Mouse (Mus musculus) adrenal gland, adult 8-10 months (tissue): ENCODE data around the gene Timp4. TPM values are rescaled to one million over a fixed set of nuclear protein-coding genes. Genes with fewer than 3 reads are reported as not detected.

Source experiments
- DNase-seq: peaks from one replicate; pipeline ENCODE4 v3.0.0; 2022
- total RNA-seq, 4 experiments: library from RNA; stranded (reverse); gene quantifications; 2 replicates each; pipeline ENCODE4 v1.2.4; 2022

The Timp4 gene
- total RNA-seq, result 10 to 100 TPM in 1 of 4 experiments, 1 to 10 TPM in 2, under 1 TPM in 1; 0.94 to 11.5 (median 2.9) TPM

DNA sequence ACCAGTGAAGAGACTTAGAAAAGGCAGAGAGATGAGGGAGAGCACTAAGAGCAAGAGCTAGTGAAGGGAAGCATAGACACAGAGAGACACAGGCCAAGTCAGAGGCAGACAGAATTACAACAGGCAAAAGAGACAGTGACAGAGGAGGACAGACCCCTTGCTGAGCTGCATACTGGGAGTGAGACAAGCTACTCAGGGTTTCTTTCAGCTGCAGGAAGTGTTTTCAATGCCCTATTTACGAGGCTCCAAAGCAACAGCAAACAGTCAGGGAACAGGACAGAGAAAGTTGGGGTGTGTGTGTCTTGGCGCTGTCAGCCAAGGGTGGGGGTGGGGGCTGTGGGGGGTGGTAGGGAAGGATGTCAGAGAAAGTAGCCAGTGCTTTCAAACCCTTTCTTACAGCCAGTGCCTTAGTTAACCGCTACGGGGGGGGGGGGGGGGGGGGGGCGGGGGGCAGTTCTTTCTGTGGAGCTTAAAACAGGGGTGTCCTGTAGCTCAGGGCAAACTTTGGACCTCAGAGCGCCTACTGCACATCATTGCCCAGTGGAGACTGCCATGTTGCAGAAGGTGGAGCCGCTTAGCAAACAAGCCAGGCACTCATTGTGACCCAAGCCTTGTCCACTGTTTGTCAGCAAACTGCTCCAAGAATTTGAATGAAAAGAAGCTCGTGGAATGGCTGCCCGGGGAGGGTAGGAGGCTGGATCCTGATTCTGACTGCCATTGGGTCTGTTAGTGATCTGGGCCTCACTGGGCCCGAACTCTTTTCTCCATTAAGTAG is at the start of gene Timp4:
Timp4 (minus strand) TSS at position 107 of the 775 bp plus-strand sequence.
- DNase-seq, result no peak

DNA sequence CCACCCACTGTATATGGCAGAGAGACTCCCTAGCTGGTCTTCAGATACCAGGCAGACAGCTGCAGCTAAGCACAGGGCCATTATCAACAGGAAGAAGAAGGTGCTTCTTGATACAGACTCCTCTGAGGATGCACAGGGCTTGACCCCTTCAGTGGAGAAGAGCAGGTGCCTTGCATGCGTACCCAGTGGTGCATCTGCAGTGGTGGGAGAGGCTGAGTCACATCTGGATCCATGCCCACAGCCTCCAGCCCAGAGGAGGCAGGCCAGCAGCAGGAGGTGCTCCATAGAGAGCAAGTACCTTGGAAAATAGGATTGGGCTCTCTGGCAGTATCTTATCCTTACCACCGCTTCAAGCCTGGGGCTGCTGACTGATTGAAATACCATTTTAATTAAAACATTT is 41.9 kb upstream of the Timp4 start:
- DNase-seq, result no peak

DNA sequence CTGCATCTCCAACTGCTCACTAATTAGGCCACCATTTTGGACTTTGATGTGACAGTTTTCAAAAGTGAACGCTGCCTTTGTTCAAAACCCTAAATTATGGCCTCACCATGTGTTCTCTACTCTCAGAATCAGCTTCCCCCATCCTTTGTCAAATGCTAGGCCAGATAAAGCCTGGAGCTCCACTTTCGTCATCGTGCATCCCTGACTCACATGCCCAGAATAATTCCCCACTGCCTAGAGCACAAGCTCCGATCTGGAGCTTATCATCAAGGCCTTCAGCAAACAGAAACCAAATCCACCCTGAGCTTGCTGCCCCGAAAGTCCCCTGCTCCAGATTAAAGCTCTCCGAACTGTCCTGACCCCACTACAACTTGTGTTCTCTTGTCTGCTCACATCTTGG is 40.6 kb upstream of the Timp4 start:
- no peak for DNase-seq

DNA sequence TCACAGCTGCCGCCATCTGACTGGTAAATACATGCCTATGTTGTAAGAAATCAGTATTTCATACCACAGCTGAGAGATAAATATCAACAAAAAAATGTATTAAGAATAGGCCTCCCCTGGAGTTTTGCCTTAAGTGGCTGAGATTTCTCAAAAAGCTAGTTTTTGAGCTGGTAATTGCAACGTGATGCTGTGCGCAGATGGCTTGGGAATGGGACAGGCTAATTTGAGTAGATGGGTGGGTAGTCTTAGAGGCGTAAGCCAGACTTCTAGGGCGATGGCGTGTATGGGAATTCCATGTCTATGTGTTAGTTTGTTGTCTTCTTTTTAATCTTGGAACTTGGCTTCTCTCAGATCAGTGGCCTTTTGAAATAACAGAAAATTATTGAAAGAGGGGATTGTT is 39.8 kb upstream of the Timp4 start:
- no peak for DNase-seq

DNA sequence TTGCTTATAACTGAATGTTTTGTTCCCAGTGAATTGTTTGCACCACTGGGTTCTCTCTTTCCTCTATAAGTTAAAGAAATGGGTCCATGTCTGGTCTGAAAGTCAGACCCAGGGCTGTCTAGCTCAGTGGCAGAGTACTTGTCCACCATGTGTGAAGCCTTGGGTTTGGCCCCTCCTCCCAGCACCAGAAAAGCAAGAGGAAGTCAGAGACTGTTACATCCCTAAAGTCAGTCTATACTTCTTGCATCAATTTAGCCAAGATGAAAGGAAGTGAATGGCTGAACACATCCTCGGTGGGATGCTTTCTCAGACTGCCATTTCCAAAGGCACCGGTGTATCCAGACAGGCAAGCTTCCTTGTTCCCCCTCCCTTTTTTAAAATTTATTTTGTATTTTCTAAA is 39.1 kb upstream of the Timp4 start:
- no peak for DNase-seq

DNA sequence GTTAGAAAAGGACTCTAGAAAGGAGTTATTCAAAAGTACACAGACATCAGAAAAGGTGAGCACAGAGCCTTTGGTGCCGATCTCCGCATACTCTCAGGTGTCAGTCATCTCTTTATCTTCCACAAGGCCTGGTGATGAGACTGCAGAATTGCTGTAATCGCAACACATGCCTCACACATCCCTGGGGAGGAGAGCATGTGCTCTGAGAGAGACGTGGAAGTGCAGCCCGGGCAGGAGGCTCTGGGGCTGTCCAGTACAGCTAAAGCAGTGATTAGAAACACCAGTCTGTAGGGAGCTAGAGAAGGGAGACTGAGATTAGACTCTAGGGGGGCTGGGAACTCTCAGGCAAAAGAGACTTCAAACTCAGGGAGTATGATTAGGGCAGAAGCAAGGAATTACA is 38.6 kb upstream of the Timp4 start:
- DNase-seq, result no peak

DNA sequence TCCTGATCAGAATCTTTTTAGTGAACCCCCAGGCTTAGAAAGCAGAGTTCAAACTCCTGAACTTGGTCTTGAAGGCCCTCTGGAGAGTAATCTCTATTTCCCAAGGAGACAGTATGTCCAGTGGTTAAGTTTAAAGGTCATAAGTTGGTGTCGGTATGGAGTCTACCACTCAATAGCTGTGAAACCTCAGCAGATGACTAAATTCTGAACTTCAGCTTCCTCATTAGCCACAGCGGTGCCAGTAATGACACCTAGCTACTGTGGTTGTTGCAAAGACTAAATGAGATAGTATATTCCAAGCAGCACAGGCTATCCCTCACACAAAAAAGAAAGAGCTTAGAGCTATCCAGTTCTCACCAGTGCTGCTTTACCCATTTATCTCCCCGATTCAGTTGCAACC is 36.2 kb upstream of the Timp4 start:
- no peak for DNase-seq

DNA sequence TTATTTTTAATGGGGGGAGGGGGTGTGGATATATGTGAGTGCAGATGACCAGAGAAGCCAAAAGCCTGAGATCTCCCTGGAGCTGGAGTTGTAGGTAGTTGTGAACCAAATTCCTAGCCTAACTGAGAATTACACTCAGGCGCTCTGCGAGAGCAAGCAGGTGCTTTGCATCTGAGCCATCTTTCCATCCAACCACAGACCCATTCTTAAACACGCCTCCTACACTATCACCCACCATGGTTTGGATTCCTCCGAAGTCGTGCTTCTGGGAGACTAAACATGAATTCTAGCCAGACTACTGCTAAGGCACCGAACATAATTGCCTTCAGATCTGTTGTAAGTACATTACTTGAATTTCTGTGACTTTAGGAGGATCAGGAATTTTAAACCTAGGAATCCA is 34.4 kb upstream of the Timp4 start:
- DNase-seq, result no peak

DNA sequence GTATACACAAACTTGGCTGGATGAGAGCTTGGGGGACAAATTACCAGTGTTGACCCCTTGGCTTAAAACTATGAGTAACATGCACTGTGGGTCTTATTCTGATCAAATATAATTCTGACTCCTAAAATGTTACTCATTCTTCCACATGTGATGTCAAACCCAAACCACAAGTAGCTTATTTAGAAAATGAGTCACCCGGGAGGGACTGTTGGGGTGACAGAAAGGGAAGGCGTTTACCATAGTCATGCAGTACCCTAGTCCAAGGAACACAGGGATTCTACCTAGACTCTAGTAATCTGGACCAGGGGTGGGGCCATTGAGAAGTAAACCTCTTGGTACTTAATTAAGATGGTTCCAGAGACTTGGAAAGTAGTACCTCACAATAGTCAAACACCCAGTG is 32.1 kb upstream of the Timp4 start:
- DNase-seq, result no peak

DNA sequence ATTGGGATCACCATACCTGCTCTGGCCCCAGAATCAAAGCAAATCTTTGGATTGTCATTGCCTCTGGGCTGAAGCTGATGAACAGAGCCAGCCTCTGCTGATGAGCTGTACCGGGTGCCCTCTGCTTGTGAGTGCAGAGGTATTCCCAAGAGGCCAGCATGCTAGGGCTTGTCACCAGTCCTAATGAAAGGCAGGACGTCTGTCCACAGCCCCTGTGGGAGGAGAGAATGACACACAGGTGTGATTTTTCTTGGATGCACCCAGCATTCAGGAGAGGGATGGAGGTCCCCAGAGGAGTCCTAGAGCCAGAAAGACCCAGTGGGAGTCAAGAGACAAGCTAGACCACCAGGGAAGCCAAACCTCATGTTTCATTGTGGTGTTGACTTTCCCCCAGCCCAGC is 27.6 kb upstream of the Timp4 start:
- DNase-seq, result no peak

DNA sequence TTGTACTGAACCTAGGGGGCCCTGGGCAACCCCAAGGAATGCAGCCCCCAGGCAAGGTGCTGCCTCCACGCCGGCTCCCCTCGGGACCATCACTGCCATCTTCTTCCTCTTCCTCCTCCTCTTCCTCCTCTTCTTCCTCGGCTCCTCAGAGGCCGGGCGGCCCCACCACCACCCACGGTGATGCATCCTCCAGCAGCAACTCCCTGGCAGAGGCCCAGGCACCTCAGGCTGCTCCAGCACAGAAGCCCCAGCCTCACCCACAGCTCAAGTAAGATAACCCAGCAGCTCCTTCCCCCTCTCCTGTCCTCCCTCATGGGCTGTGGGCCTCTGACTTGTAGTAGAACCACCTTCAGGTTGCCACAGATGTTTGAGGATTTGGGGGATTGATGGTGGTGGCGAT is 26.1 kb upstream of the Timp4 start:
- DNase-seq, result no peak

DNA sequence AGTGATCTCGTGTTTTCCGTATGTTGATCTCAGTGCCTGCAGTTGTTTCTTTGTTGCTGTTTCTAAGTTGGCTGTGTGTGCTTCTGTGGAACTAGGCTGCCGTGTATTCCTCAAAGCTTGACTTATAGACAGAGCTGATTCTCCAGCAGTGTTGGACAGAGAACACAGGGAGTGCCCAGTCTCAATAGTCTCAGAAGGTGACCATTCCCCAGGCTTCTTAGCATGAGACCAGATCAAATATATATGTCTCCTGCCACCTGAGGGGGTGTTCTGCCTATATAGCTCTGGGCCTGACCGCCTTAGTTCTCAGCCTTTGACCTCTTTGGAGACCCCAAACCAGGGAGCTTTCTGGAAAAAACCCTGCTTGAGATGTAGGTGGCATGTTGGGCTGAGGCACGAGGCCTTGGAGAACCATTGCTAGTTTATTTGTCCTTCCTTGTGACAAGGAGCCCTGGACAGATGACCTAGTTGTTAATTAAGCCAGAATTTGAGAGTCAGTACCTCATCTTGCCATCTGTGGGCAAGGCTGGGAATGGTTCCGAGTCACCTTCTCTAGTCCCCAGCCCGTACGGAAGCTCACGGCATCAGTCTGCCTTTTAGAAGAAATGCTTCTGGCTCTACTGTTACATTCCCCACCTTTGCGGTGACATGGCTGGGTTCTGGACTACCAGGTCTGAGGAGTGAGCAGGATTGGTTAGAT is 23.3 kb upstream of the Timp4 start:
- DNase-seq, result no peak

DNA sequence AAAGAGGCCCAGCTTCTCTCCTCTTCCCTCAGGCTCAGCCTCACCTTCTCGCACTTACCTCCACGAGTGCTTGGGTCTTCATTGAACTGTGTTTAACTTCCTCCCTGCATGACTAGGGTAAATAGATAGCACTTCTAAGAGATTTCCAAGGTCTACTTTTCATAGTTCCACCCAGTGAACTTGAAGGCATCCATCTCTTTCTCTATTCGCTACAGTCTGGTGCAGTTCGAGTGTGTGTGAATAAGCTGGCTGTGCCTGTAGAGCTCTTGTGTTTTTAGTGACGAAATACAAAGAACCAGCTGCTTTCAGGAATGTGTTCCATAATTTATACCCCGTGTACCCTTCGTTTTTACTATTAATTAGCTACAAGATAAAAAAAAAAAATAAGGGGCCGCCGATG is 22.7 kb upstream of the Timp4 start:
- DNase-seq, result no peak

DNA sequence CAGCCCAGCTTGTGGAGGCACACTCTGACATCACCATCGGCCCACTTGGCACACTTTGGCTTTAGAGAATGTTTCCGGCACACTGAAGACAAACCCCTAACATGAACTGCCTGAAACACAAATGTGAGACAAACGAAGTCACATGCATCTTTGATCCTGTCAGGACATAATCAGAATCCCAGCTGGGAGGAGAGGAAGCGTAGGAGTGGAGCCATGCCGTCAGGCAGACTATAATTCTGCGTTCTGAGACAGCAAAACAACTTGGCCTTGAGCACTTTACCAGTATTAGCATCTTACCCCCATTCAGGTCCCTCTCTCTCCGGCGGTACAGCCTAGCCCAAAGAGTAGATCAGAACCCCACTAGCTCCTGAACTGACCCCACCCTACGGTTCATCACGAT is 21.3 kb upstream of the Timp4 start:
- DNase-seq, result no peak

DNA sequence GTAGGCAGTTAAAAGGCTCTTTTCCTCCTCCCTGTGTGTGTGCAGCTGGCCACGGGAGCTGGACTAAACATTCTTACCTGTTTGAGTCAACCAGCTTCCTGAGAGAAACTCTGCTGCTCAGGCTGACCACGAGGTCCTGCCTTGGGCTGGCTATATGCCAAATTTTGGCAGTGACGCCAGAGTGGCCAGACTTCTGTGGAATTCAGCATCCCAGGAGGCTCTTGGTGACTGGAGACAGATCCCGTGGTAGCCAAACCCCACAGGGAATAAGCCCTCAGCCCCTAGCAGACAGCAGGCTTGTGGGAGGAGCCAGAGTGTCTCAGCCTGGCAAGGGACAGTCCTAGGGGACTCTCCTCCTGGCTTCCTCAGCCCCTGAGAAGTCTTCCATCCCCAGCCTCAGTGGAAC is 19.9 kb upstream of the Timp4 start:
- no peak for DNase-seq

DNA sequence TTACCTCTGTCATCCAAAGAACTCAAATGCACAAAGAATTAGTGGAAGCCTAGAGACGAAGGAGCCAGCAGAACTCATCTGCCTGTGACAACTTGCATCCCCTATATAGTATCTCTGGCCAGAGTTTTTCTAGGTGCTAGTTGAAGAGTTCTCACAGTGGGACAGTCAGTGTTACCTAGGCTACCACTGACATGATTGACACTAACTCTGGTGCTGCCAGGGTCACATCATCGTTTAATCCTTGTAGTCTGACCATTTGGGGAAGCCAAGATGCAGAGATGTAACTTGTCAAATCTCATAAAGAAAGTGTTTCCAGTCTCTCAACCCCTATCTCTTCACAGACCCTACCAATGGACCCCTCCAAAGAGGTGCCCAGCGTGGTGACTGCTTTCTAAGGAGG is 19.3 kb upstream of the Timp4 start:
- DNase-seq, result no peak

DNA sequence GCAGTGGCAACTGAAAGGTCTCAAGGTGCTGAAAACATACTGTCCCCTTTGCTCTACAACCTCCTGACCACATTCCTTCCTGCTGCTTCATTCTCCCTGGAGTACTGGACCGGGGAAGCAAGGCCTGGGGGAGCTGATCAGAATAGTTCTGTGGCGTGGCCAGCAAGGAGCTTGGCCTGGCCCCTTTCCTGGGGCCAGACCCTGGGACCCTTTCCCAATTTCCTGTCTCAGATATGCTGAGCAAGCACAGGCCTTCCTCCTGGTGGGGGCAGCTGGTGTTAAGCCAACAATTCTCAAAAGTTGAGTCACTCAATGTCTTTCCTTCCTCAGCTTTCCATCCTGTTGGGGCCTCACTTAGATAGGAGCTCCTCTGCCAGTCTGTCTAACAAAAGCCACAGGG is 18.1 kb upstream of the Timp4 start:
- no peak for DNase-seq

DNA sequence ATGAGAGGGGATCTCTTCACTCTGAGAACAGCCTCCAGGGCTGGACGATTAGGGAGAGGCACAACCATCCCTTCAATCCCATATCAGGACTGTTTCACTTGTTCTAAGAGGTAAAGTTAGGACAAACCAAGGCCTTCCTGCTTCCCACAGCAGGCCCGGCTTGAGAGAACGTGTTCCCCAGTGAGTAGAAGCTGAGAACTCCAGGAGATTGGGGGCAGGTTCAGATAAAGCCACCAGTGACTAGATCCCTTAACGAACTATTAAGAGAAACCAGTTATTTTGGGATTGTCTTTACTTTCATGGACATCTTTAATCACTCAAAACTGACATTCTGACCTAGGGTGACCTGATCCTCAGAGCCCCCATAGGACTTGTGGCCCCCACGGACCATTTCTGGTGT is 17.6 kb upstream of the Timp4 start:
- DNase-seq, result no peak

DNA sequence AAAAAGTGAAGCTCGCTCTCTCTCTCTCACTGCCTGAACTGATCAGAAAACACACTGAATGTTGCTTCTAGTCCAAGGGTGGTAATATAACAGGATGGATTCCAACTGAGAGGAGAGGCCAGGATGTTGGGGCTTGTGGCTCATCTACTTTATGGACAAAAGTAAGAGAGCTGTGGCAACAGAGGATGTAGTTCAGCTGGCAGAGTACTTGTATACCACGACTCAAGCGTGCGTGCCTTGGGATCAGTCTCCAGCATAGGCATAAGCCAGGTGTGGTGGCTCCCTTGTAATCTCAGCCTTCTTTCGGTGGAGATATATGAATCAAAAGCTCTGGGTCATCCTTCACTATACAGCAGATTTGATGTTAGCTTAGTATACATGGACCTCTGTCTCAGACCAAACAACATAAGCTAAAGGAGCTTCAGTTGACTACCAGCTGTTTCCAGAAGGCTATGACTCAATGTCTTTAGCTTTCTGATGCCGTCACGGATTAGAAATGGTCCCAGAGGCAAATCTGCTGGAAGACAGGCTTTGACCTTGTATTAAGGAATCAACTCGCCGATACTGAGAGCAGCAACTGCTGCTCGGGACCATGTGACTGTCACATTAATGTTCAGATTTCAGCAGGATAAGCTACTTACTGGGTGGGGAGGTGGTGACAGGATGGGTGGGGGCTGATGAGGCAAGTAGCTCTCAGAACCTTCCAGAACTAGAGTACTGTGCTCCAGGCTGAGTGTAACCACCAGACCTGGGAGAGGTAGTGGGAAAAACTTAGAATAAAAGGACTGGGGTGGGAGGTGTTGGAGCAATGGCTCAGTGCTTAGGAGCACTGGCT is 16.8 kb upstream of the Timp4 start:
- DNase-seq, result no peak

DNA sequence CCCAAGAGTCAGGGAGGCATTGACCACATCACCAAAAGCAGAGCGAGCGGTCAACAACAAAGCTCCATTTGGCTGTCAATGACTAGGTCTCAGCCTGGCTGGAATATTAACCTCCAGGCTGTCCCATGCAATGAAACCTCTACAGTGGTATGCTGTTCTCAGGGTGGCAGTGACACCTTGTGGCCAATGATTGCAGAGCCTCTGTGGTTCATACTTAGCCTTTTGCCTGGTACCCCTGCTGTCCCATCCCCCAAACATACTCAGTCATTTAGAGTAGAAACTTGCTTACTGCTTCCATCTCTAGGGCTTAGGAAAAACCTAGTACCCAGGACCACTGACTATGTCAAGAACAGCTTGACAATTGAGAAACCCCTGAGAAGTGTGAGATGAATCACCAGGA is 15.9 kb upstream of the Timp4 start:
- peak; percentile 65 for DNase-seq

DNA sequence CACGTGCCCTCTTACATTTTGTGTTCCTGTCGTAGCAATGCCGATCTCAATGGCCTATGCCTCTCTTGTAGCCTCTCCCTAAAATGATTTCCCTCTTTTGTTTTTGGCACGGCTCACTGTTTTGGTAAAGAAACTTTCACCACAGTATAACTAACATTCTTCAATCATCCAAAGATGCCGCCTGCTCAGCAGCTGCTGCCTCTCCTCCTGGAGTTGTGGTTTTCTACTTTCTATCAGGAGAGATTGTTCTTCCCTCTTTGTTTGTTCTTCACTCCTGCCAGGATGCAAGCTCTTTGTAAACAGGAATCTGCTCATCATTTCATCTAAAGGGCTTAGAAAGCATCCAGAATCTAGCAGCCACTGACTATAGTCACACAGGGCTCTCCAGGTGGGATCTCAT is 14.8 kb upstream of the Timp4 start:
- no peak for DNase-seq

DNA sequence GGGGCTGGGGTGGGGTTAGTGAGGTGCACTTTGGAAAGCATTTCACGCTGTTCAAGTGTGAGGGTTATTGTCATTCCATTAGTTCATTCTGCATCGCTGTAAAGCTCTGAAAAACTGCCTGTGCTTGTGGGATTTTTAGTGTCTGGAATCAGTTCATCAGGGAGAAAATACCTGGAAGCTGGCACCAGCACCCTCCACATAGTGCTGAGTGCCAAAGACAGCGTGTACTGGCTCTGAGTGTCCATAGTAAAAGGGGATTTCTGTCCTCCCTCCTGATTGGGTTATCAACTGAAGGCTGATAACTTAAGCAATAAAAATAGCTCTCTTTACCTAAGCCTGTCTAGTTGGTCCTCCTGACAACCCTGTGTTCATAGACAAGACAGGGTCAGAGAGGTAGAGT is 8.5 kb upstream of the Timp4 start:
- DNase-seq, result no peak

DNA sequence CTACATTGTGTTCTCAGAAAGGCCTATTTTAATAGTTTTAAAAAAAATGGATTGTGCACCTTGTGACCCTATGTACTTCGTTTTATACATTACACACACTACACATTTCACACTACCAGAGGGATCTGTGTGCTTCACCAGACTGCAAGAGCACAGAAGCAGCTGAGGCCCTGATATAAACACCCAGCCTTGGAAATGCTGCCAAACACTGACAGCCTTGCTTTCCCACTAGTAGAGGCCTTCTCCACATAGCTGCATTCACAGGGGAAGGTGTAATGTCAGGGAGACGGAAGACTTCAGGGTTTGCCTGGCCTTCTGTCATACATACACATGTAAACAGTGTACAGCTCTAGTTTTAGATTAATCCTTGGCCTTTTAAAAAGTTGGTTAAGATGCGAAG is 3.2 kb upstream of the Timp4 start:
- no peak for DNase-seq
